In genomic region chr3:82999995-83000394, GRCm38 (mm10) we compare ENCODE assay signal across 23 mouse cellular contexts. TPM values are rescaled to one million over a fixed set of nuclear protein-coding genes. Genes with fewer than 3 reads are reported as not detected.
"Had no signal": no experiment of that assay in that cellular context is flagged by ENCODE, and none has a peak within 500 bp of the region (broad histone marks: within the 10 kb centered on the region; RNA-seq: fewer than 3 reads in every experiment).

No protein-coding gene starts in this region.

- H3K4me3 ChIP-seq: lung, embryonic 15.5 days; megakaryocyte, embryonic 14.5 days; midbrain, embryonic 12.5 days; midbrain, embryonic 15.5 days had no signal

- DNase-seq: lung, adult 2 months; lung, postnatal 10 days; retina, postnatal 1 day; right cerebral cortex, adult 18-20 months; right cerebral cortex, postnatal 25 days; right cerebral cortex, postnatal 4 days; spleen, adult 18-20 months; thymus, adult 18-20 months; thymus, postnatal 14 days; thymus, postnatal 36 days had no signal

- H3K9me3 ChIP-seq: lung, embryonic 15.5 days; megakaryocyte, embryonic 14.5 days; midbrain, embryonic 12.5 days; midbrain, embryonic 15.5 days had no signal

- H3K27ac ChIP-seq: liver, embryonic 14.5 days; lung, embryonic 15.5 days; macrophage; midbrain, embryonic 12.5 days; midbrain, embryonic 15.5 days had no signal

- H3K36me3 ChIP-seq: lung, embryonic 15.5 days; midbrain, embryonic 12.5 days; midbrain, embryonic 15.5 days had no signal

- H3K9ac ChIP-seq: liver, embryonic 14.5 days; lung, embryonic 15.5 days; midbrain, embryonic 12.5 days; midbrain, embryonic 15.5 days had no signal

- H3K4me2 ChIP-seq: liver, embryonic 11.5 days; lung, embryonic 15.5 days; midbrain, embryonic 12.5 days; midbrain, embryonic 15.5 days had no signal

RNA-seq across cellular contexts. Expression of gene Fgg, which starts 7.5 kb away (rescaled TPM):
- total RNA-seq: megakaryocyte progenitor cell, adult 5-6 weeks; midbrain, postnatal 0 days; monocyte, adult 5-6 weeks; neutrophil, adult 5-6 weeks had no signal
- polyA plus RNA-seq: macrophage; midbrain, embryonic 12.5 days; small intestine, adult 2 months had no signal

RNA-seq across cellular contexts. Expression of gene Fga, which starts 25.9 kb away (rescaled TPM):
- total RNA-seq: megakaryocyte progenitor cell, adult 5-6 weeks; midbrain, postnatal 0 days; monocyte, adult 5-6 weeks; neutrophil, adult 5-6 weeks had no signal
- polyA plus RNA-seq: macrophage; midbrain, embryonic 12.5 days; midbrain, embryonic 15.5 days; midbrain, postnatal 0 days; neural tube, embryonic 11.5 days; small intestine, adult 2 months had no signal

RNA-seq across cellular contexts. Expression of gene Fgb, which starts 49.7 kb away (rescaled TPM):
- total RNA-seq: megakaryocyte progenitor cell, adult 5-6 weeks; midbrain, postnatal 0 days; monocyte, adult 5-6 weeks; neutrophil, adult 5-6 weeks had no signal
- polyA plus RNA-seq: macrophage; midbrain, embryonic 12.5 days; midbrain, embryonic 15.5 days; midbrain, postnatal 0 days; small intestine, adult 2 months had no signal
